Mouse (Mus musculus) lung, postnatal 36 days (tissue): ENCODE data around the gene Immp2l.

Source experiments
- DNase-seq: peaks from one replicate; pipeline ENCODE4 v3.0.0; 2022; ENCODE audit warnings: mixed read lengths

The Immp2l gene

DNA sequence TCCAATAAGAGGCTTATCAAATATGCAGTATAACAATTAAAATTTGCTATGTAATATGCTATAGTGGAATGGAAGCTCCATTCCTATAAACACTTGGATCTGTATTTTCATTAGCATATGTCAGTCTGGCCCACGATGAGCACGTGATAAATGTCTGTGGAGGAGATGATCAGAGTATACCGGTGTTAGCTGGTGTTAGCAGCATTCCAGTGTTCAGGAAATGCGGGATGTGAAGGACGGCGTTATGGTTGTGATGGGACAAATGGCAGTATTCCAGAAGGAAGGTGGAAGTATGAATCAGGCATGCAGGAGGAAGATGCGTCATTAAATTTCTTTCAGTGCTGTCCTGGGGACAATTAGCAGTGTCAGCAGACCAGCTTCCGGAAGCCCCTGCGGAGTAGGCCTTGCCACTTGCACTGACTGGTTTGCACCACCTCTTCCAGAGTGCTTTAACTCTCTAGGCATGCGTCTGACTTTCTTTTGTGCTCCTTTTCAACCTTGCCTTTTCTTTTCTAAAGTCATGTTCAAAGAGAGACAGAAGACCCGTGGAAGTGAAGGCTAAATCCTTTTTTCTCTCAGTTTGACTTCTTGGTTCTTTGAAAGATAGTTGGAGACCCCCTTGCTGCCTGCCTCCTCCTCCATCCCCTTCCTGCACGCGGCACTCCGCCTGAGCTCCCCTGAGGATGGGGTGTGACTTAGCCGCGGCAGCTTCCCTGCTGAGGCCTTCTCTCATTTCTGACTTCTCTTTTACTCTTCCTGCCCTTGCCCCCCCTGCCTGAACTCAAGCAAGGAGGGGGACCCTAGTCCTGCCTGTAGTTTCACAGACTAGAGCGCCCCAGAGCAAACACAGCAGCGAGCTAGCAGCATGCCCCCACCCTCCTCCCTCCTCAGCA lies 541.9 kb downstream of the Immp2l start:
- peak; percentile 4 for DNase-seq

- DNase-seq = no peak
Measured at GRCm38 (mm10) chr12:41566433-41566794, 542.5 kb downstream of the Immp2l start.

- DNase-seq = no peak
Measured at GRCm38 (mm10) chr12:41573754-41574153, 549.9 kb downstream of the Immp2l start.

- DNase-seq = no peak
Measured at GRCm38 (mm10) chr12:41575221-41575620, 551.3 kb downstream of the Immp2l start.

DNA sequence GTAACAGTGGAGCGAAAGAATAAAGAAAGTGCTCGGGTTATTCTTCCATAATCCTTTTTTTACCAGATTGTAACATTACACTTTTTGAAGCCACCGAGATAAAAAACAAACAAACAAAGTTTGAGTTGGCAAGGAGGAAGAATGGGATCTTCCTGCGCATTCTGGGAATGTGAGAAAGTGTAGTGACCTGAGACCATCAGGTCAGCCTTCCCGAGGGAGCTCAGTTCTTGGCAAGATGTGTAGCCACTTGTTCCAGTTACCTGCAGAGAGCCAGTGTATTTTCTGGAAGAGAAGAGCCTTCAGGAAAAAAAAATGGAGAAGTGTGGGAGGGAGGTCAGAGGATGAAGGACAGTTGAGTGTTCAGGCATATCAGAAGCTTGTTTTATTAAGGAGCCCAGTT lies 569.5 kb downstream of the Immp2l start:
- DNase-seq = no peak

DNA sequence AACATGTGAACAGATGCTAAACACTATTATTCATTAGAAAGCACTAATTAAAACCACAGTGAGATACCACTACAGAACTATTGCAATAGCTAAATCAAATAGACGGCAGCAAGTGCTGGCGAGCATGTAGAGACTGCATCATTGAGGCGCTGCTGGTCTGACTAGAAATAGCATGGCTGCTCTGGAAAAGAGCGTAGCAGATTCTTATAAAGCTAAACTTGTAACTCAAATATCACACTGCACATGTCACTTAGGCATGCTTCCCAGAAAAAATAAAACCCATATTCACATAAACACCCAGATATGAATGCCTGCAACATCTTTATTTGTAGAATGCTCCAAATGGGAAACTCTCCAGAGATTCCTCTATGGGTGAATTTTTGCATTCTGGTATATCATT lies 570.1 kb downstream of the Immp2l start:
- DNase-seq = no peak

GRCm38 (mm10) chr12:41615271-41615670 lies 591.4 kb downstream of the Immp2l start:
- no peak for DNase-seq

DNA sequence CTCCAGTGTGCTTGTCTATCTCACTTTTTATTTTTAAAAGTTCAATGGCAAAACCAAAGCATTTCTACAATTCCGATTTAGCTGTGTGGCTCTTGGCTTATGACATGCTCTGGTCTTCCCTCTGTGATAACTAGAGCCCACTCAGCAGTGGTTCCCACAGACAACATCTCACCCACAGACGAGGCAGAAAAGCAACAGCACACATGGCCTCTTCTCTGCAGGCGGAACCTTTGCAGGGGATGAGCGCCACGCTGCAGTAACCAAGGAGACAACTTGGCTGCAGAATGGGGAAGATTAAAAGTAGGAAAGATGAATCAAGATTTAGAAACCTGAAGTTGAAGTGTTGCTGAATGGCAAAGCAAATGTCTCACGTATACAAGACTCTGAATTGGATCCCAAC lies 597.5 kb downstream of the Immp2l start:
- DNase-seq = no peak

DNA sequence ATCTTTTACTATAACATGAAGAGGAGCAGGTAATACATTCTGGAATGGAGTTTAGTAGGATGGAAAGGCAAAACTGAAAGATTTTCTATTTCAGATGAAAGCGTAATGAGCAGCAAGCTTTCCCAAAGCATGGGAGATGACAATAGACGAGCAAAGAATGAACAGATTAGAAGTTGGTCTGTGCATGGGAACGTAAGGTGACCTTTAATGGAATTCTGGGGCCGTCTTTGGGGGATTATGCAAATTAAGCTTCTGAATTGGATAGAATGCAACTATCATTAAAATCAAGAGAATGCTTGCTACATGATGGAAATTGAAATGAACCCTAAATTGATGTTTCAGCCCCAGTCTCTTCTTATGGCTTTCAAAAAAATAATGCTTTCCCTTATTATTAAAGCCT lies 619.4 kb downstream of the Immp2l start:
- DNase-seq = no peak

DNA sequence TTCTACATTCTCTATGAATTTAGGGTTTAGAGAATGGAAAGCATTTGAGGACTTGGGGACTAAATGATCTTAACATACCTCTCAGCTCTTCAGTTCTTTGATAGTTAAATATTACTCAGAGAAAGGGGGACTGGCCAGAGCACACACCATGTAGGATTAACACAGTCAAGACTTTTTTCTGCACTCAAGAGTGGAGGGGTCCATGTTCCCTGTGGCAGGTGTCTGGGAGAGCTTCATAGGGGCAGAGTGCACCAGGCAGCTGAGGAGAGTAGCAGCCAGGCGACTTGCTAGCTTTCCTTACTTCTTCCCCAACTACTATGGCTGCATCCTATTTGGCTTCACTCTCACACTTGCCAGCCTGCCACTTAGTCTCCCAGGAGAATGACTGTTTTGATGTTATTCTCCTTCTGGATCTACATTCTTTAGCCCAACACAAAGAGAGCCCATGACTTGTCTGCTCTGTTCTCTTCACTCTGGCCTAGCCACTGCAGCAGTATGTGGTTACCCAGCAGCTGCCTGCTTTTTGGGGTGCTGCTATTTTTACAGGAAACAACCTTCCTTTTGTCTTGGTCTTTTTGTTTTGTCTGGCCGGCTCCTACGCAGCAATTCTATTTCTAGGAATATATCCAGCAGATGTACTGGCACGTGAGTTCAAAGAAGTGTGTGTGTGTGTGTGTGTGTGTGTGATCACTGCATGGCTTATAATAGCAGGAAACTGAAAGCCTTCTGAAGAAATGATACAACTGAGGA lies 621.1 kb downstream of the Immp2l start:
- DNase-seq = no peak

DNA sequence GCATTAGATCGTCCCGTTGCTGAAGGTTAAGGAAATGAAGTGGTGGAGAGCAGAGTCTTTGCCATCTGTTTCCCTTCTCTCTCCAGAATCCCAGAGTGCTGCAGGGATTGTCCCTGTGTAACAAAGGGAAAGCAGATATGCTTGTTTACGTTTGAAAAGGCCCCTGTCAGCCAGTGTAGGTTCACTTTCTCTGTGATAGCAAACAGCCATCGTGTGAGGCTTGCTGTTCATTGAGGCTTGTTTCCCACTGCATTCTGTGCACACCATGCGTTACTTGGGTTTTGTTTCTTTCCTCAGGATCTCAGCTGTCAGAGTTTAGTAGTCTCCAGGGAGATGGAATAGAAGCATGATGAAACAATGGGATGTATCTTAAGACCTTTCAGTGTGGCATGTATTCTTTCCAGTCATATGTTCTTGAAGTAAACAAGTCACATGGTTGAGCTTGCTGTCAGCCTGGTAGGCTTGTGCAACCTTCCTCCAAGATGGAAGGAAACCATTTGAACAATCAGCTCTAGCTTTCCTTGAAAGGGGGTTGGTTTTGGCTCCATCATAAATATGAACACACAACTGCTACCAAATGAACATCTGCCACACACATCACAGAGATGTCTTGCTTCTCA lies 623.2 kb downstream of the Immp2l start:
- DNase-seq = no peak

DNA sequence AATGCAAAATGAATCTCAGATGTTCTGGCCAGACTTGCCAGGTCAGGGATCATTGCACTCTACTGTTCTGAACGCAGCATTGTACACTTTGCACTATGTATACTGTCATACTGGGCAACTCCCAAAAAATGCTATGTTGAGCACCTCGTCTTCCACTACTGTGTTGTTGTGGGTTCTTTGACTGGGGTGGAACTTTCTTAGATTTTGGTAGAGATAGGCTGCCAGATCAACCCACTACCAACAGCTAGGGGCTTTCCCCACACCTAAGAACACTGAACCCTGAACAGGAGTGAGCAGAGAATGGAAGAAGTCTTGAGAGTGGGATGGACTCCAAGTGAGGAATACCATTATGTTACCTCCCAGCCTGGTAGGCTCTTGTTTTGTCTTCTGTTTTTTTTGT lies 623.8 kb downstream of the Immp2l start:
- DNase-seq = no peak

- no peak for DNase-seq
Measured at GRCm38 (mm10) chr12:41649826-41650541, 626.1 kb downstream of the Immp2l start.

DNA sequence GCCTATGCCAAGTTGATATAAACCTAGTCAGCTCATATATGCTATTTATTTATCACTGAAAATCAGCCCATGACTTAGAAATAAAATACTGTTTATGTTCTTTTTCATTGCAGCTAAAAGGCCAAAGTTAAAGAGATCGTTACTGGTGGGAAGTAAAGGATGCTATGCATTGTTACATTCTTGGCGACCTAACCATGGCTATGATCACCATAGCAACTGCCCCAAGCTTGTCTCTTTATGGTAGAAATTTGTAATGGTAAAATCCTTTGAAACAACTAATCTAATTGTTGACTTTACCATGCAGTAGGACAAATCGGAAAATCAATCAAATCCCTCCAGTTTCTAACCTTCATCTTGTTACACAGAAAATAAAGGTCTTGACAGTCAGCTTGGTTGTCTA lies 644.4 kb downstream of the Immp2l start:
- DNase-seq = no peak

DNA sequence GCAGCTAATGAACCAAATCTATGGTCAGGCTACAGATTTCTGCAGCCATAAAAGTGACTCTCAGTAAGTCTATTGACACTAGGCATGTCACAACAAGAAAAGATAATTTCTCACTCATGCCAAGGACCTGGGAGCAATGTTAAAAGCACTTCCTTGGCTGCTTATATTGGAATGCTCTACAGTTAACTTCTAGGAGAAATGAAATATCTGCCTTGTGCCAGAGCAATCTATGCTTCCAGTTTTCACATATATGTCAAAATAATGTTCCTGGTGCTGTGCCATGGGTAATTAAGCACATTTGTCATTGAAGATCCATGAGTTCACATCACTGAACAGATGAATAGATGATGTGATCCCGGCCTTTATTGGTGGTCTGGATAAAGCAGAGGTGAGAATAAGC lies 645.6 kb downstream of the Immp2l start:
- no peak for DNase-seq

DNA sequence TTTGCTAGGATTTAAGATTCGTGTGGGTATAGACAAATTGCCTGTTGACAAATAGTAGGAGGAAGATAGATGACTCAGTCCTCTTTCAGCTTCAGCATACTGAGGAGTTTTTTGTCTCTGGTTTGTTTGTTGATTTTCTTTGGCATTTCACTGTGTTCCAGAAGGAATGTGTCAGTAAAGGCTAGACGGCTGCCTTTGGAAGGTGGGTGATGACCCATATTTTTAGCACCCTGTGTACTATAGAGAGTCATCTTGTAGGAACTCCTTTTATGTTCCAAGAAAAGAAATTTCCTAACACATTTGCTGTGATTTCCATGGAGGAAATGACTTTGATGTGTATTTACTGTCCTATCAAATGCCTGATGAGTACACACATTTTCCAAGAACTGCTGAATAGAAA lies 651.0 kb downstream of the Immp2l start:
- DNase-seq = no peak

DNA sequence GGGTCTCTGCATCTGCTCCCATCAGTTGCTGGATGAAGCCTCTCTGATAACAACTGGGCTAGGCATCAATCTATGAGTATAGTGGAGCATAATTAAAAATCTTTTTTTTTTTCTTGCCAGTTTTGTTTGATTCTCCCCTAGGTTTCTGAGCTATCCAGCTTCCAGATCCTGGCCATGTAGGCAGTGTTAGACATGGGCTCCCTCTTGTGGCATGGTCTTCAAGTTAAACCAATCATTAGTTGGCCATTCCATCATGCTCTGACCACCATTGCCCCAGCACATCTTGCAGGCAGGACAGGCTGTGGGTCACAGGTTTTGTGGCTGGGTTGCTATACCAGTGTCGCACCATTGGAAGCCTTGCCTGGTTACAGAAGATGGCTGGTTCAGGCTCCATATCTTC lies 656.3 kb downstream of the Immp2l start:
- peak; percentile 28 for DNase-seq

DNA sequence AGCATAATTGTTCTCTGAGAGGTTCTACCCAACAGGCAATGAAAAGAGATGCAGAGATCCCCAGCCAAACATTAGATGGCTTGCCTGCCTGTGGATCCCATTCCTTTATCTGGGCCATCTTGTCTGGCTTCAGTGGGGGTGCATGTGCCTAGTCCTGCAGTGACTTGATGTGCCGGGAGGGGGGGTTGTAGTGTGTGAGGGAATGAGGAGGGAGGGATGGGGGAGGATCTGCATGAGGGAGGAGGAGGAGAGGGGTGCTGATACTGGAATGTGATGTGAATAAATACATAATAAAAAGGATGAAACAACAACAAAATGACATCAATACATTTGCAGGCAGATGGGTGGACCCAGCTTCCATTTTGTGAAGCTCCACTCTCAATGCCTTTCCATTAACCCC lies 658.3 kb downstream of the Immp2l start:
- no peak for DNase-seq

- no peak for DNase-seq
Measured at GRCm38 (mm10) chr12:41689809-41690208, 665.9 kb downstream of the Immp2l start.

- DNase-seq = no peak
Measured at GRCm38 (mm10) chr12:41710608-41711007, 686.7 kb downstream of the Immp2l start.

DNA sequence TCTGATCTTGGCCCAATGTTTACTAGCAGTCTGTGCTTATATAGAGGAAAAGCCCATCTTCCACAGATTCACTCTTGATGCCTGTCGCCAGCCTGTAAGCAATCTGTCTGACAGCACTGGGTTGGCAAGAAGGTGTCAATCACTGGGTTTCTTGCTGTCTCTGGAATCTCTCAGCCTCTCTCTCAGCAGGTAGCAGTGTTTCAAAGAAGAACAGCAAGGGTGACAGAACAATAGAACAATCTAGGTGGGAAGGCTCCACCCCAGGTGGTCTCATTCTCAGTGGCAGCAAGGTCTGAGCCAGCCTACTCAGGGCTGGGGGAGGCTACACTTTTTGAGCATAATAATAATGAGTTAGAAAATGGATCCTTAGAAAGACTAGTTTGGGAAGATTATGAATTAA lies 693.1 kb downstream of the Immp2l start:
- no peak for DNase-seq

DNA sequence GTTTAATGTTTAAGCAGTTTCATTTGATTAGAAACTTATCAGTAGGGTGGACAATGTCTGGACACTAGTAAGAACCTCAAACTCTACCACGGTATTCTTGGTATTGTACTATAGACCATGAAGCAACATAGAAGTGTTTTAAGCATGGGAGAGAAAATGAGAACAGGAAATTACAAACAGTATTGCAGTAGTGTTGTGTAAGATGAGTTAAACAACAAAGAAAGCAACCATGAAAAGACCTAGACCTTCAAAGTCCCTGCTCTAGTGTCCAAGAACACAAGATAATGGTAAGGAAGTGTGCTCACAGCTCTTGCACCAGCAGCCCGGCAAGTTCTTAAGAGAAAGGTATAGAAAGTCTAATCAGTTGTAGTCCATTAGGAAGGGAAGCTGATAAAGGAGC lies 700.7 kb downstream of the Immp2l start:
- no peak for DNase-seq

- no peak for DNase-seq
Measured at GRCm38 (mm10) chr12:41726720-41727119, 702.8 kb downstream of the Immp2l start.
